21 mouse cellular contexts compared by ENCODE assay signal in genomic region chr4:46048418-46048817, GRCm38 (mm10). TPM values are rescaled to one million over a fixed set of nuclear protein-coding genes. Genes with fewer than 3 reads are reported as not detected.
DNase-seq lines count a peak whose midpoint lies in the region; ATAC-seq and TF ChIP-seq lines count a peak whose summit lies in the region.
"Had no signal": no experiment of that assay in that cellular context is flagged by ENCODE, and none has a peak within 500 bp of the region (broad histone marks: within the 10 kb centered on the region; RNA-seq: fewer than 3 reads in every experiment).

No protein-coding gene starts in this region.

- no peak for TF ChIP-seq RAD21 in CH12.LX (IDR thresholded peaks at IDR 0.05; ENCODE audit: low read depth, low read length)

- DNase-seq in cerebellum, adult 9-10 months, result peak; percentile 27
- DNase-seq in heart, postnatal 25 days (ENCODE audit: low spot score), result no peak
- DNase-seq in CH12.LX (ENCODE audit: extremely low read depth) (no peak), adipocyte (ENCODE audit: low spot score) (peak; percentile 47)
- no peak for DNase-seq in thymus, postnatal 10 days (ENCODE audit: low spot score in 2 of 2)
- DNase-seq: adrenal gland, postnatal 36 days; cerebellum, postnatal 25 days; gastrocnemius, postnatal 25 days; heart, postnatal 10 days; kidney, adult 8-10 months had no signal

- H3K4me3 ChIP-seq in heart, embryonic 15.5 days, result no peak overlapping the region
- H3K4me3 ChIP-seq in CH12.LX (replicated peaks in 1 of 3; ENCODE audit: low read depth in 2 of 3, low read length in 2 of 3, poor library complexity in 1 of 3), result no peak overlapping the region
- H3K4me3 ChIP-seq: embryonic facial prominence, embryonic 13.5 days; forebrain, embryonic 12.5 days; hindbrain, embryonic 12.5 days had no signal

- H3K9me3 ChIP-seq in heart, embryonic 15.5 days (replicated peaks), result no peaks in the 10 kb centered on the region
- H3K9me3 ChIP-seq in CH12.LX (replicated peaks; ENCODE audit: low read length), result peaks cover 15% of the 10 kb centered on the region
- H3K9me3 ChIP-seq: embryonic facial prominence, embryonic 13.5 days; forebrain, embryonic 12.5 days; G1E; hindbrain, embryonic 12.5 days had no signal

- intact Hi-C loops in heart, postnatal 25 days (cut with DNase I), result no loop called here

- ATAC-seq in cerebellum, adult (ENCODE audit: insufficient number of reproducible peaks, low FRiP score, low TSS enrichment), result no peak
- no peak for ATAC-seq in heart, embryonic 15.5 days (replicated peaks; ENCODE audit: insufficient number of reproducible peaks, insufficient read depth, low FRiP score, low read depth)
- ATAC-seq: forebrain, embryonic 16.5 days; hindbrain, embryonic 16.5 days; inflammation-experienced regulatory T-cells, adult 6 months; intestine, postnatal 0 days had no signal

- no peaks in the 10 kb centered on the region for H3K27me3 ChIP-seq in heart, embryonic 15.5 days
- H3K27me3 ChIP-seq in CH12.LX (replicated peaks), result no peaks in the 10 kb centered on the region
- H3K27me3 ChIP-seq: embryonic facial prominence, embryonic 13.5 days; forebrain, embryonic 12.5 days; hindbrain, embryonic 12.5 days had no signal

- H3K4me1 ChIP-seq in heart, embryonic 15.5 days (replicated peaks), result peaks cover 44% of the 10 kb centered on the region
- H3K4me1 ChIP-seq in CH12.LX (ENCODE audit: control insufficient read depth in 1 of 2, insufficient read depth in 2 of 2), result peaks cover 14 to 48% of the 10 kb centered on the region in 2 experiments
- H3K4me1 ChIP-seq: embryonic facial prominence, embryonic 13.5 days; forebrain, embryonic 12.5 days; hindbrain, embryonic 12.5 days had no signal

- peak overlapping the region; percentile 67 for H3K27ac ChIP-seq in heart, embryonic 15.5 days
- no peak overlapping the region for H3K27ac ChIP-seq in CH12.LX (ENCODE audit: insufficient read depth, low read depth)
- H3K27ac ChIP-seq: embryonic facial prominence, embryonic 13.5 days; forebrain, embryonic 12.5 days; hindbrain, embryonic 12.5 days had no signal

- in situ Hi-C loops in CH12.LX (cut with MboI; ENCODE audit: low pct_ligation_motif_present, low pct_unique_long_range_greater_than_20kb, low sequenced_read_pairs), result loop anchor here (5.0 kb wide), 1 partner anchor 49 kb away; no protein-coding TSS in a partner anchor

- H3K4me2 ChIP-seq in heart, embryonic 15.5 days, result no peak overlapping the region
- 0 out of 2 replicates have a peak overlapping the region, but pooled peaks have one; percentile 2 for H3K4me2 ChIP-seq in CH12.LX (ENCODE audit: insufficient read depth, low read depth, poor library complexity, severe bottlenecking)
- H3K4me2 ChIP-seq: embryonic facial prominence, embryonic 13.5 days; forebrain, embryonic 12.5 days; hindbrain, embryonic 12.5 days had no signal

- 76% methylated on average over 7 of the region's 7 CpGs for WGBS in heart, embryonic 15.5 days

- no peak for TF ChIP-seq CTCF in CH12.LX (conservative IDR thresholded peaks at IDR 0.05 in 1 of 2, IDR thresholded peaks at IDR 0.05 in 1 of 2; ENCODE audit: low read depth in 2 of 2, low read length in 2 of 2)

- H3K79me2 ChIP-seq in CH12.LX (replicated peaks; ENCODE audit: control insufficient read depth, extremely low read depth, insufficient read depth, poor library complexity, severe bottlenecking), result no peaks in the 10 kb centered on the region

- no peak for TF ChIP-seq EP300 in CH12.LX (IDR thresholded peaks at IDR 0.05; ENCODE audit: low read length)

- TF ChIP-seq POLR2A in CH12.LX (IDR thresholded peaks at IDR 0.05; ENCODE audit: low read depth, low read length), result no peak

- no peak overlapping the region for H3K9ac ChIP-seq in heart, embryonic 15.5 days
- H3K9ac ChIP-seq in CH12.LX (ENCODE audit: insufficient read depth, low read depth), result no peak overlapping the region
- H3K9ac ChIP-seq: embryonic facial prominence, embryonic 13.5 days; forebrain, embryonic 12.5 days; hindbrain, embryonic 12.5 days had no signal

- peaks cover 6% of the 10 kb centered on the region; the same call in 1 of the 2 replicates for H3K36me3 ChIP-seq in heart, embryonic 15.5 days
- H3K36me3 ChIP-seq in CH12.LX (replicated peaks in 1 of 2; ENCODE audit: control insufficient read depth in 1 of 2, insufficient read depth in 1 of 2, low read length in 1 of 2), result peaks cover 0 to 3% of the 10 kb centered on the region in 2 experiments
- H3K36me3 ChIP-seq: embryonic facial prominence, embryonic 13.5 days; forebrain, embryonic 12.5 days; G1E; hindbrain, embryonic 12.5 days had no signal

- dilution Hi-C loops in CH12.LX (cut with MboI; ENCODE audit: extremely low pct_ligation_motif_present, extremely low pct_unique_long_range_greater_than_20kb, low sequenced_read_pairs), result no loop called here

TF ChIP-seq in CH12.LX, 34 proteins besides CTCF, POLR2A, EP300 and RAD21:
- TF ChIP-seq UBTF (IDR thresholded peaks at IDR 0.05; ENCODE audit: low read depth, low read length), result no peak
- TF ChIP-seq USF1 (IDR thresholded peaks at IDR 0.05; ENCODE audit: low read depth, low read length), result no peak
- no peak for TF ChIP-seq GABPA (IDR thresholded peaks at IDR 0.05; ENCODE audit: insufficient replicate concordance, low read depth, low read length)
- no peak for TF ChIP-seq ELF1 (IDR thresholded peaks at IDR 0.05; ENCODE audit: low read depth, low read length)
- no peak for TF ChIP-seq ZKSCAN1 (IDR thresholded peaks at IDR 0.05; ENCODE audit: borderline replicate concordance, low read depth, low read length)
- TF ChIP-seq BHLHE40 (IDR thresholded peaks at IDR 0.05; ENCODE audit: low read depth, low read length), result no peak
- TF ChIP-seq MAX (IDR thresholded peaks at IDR 0.05; ENCODE audit: low read length), result no peak
- TF ChIP-seq NELFE (IDR thresholded peaks at IDR 0.05; ENCODE audit: low read depth, low read length), result no peak
- no peak for TF ChIP-seq USF2 (conservative IDR thresholded peaks at IDR 0.05; ENCODE audit: low read depth, low read length)
- no peak for TF ChIP-seq JUND (conservative IDR thresholded peaks at IDR 0.05; ENCODE audit: low read depth, low read length)
- TF ChIP-seq POLR2AphosphoS2 (IDR thresholded peaks at IDR 0.05; ENCODE audit: low read depth, low read length), result no peak
- TF ChIP-seq NRF1 (IDR thresholded peaks at IDR 0.05; ENCODE audit: low read depth, low read length), result no peak
- no peak for TF ChIP-seq JUN (IDR thresholded peaks at IDR 0.05; ENCODE audit: insufficient read depth, low read depth, low read length)
- no peak for TF ChIP-seq HCFC1 (IDR thresholded peaks at IDR 0.05; ENCODE audit: low read depth, low read length)
TF ChIP-seq in CH12.LX: peak in this region for 0.

RNA-seq across cellular contexts. Expression of gene Tmod1, which starts 9.7 kb away (rescaled TPM):
- polyA plus RNA-seq in heart, embryonic 15.5 days (2015; fragmentation: Nextera tagmentation; extraction: Ambion mirVana), result 170 and 195 TPM in 2 replicates
- 100 to 1,000 TPM; 279 to 317 TPM for total RNA-seq in heart, postnatal 25 days (2021)
- 0.92 and 3.1 TPM in 2 replicates for total RNA-seq in CH12.LX (2012; rRNA removed)
- total RNA-seq in CH12.LX (2014; rRNA removed), result 0.70 and 0.93 TPM in 2 replicates
- 2.3 and 2.5 TPM in 2 replicates for polyA plus RNA-seq in CH12.LX (2012; ENCODE audit: insufficient read length, low read depth)
- total RNA-seq: granulocyte monocyte progenitor cell, adult 5-6 weeks had no signal

Comparison
In these comparisons a context has a peak if more than half of its experiments do, and no peak if none do; other contexts are left out.
1. DNase-seq: peak in cerebellum, adult 9-10 months (single experiment) and adipocyte (single experiment); none in heart, postnatal 25 days (single experiment), CH12.LX (single experiment) and thymus, postnatal 10 days (0 of 2).
2. RNA of gene Tmod1, which starts 9.7 kb away (total RNA-seq): 279 to 317 TPM in heart, postnatal 25 days; 0.70 to 3.1 TPM in CH12.LX; every median in the first group is over 10 times any median in the second.